Mouse (Mus musculus) embryonic fibroblast, embryonic 13.5 days (primary cell): ENCODE results near the gene Scp2.

Experiments used
- CTCF ChIP-seq: IDR thresholded peaks from 2 replicates; pipeline ENCODE4 v1.5.1; 2011; ENCODE audit warnings: mild to moderate bottlenecking, control low read depth, low read length, moderate library complexity, borderline replicate concordance; ENCODE audit not compliant: insufficient read depth
- POLR2A ChIP-seq: IDR thresholded peaks from 2 replicates; pipeline ENCODE4 v1.6.1; 2011; ENCODE audit warnings: low read depth, mild to moderate bottlenecking, control low read depth, low read length, moderate library complexity

DNA sequence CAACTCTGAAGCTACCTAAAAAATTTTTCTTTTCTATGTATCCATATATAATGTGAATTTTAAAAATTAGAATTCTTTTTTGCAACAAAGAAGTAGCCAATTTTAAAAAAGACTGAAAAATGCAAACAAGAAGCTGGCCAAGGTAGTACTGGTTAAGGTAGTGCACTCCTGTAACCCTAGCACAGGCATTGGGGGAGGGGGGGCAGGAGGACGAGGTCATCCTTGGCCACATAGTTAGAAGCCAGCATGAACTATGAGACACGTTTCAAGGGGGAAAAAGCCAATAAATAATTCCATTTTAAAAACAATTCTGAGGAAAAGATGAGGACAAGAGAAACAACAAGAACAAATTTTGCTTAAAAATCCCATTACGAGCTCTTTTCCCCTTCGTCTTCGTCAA lies 82.3 kb downstream of the Scp2 start:
- TF ChIP-seq CTCF: no peak
- no peak for TF ChIP-seq POLR2A
